Mouse (Mus musculus): ENCODE measurements around the gene Capza2. TPM values are rescaled to one million over a fixed set of nuclear protein-coding genes. Genes with fewer than 3 reads are reported as not detected.

The Capza2 gene
- polyA plus RNA-seq (2012; rRNA removed) = 1.3 and 2.8 TPM in 2 replicates

DNA sequence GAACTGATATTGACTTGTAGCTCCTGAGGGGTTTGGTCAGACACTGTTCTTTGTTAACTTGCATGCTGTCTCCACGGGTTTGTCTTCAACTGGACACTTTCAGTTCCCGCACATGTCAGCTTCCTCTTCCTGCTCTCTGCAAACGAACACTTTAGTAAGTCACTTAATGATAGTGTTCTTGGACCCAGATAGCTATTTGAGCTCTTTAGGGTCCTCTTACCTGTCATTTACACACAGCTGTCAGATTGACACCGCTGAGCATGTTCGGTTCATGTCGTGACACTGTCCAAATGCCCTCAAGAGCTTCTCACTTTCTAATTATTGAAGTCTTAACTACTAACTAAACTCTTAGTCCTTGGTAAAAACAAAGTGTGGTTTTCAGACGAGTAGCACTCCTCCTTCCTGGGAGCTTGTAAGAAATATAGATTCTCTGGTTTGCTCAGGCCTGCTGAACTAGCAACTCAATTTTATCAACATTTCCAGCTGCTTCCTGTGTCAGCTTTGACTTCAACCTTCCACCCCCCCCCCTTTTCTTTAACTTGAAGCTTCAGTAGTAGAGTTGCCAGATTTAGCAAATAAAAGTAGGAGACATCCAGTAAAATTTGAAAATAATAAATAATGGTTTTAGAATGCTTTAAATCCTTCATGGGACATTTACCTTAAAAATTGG lies at the start of gene Capza2:
Gene Capza2 (plus strand): TSS at position 620 of the 670 bp plus-strand sequence.
- Histone ChIP-seq H3K4me1 (ENCODE audit: control insufficient read depth, insufficient read depth, insufficient read length, low read length) (peaks cover 18% of the 10 kb centered on the region), H3K4me3 (ENCODE audit: low read depth, low read length) (peak within 1 kb of the TSS; percentile 93), H3K36me3 (ENCODE audit: control insufficient read depth, insufficient read depth, low read length) (0 out of 2 replicates have a peak, but pooled peaks cover under 1% of the 10 kb centered on the region), H3K27me3 (ENCODE audit: control insufficient read depth, insufficient read depth, low read length) (no peaks in the 10 kb centered on the region), H3K27ac (ENCODE audit: insufficient read depth, low read depth, low read length) (peak within 1 kb of the TSS; percentile 44)
- WGBS = 61% methylated on average over 7 of the region's 7 CpGs
- TF ChIP-seq POLR2A (IDR thresholded peaks at IDR 0.05; ENCODE audit: low read depth, low read length) = no peak
- TF ChIP-seq CTCF (IDR thresholded peaks at IDR 0.05; ENCODE audit: extremely low read depth, insufficient read length, insufficient replicate concordance, low read depth, low read length) = no peak

DNA sequence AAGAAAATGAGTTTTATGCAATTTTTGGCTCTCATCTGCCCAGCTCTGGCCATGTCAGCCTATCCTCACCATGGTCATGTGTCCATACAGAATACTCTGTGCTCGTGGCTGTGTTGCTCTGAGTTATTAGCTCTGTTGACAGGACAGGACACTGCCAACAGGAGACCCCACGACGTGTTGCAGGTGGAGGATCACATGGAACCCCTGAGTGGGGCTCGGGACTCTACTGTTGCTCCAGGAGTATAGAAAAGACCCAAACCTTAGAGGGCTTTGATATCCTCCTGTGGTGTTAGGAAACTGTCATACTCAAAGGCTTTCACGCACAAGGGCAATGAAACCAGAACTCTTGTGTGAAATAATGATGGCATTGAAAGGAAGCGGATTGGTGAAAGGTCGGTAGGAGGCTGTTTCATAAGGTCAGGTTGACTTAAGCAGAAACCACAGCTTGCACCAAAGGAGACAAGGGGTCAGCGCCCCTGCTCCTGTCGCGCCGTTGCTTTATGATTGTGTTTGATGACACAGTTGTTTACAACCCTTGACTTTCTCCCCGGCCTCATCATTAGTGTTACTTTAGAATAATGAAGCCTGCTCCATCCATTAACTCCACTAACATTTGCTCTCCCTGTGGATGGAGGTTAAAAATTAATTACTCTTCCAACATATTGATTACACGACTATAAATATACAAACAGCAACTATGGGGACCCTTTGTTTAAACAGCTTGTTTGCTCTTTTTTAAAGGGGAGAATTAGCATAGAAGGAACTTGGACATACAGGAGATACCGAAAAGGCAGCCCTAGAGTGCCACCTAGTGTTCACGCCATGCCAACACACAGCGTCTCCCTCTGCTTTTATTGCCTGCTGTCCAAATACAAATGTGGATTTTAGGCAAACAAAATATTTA lies 46.7 kb upstream of the Capza2 start:
- Histone ChIP-seq H3K4me1 (ENCODE audit: control insufficient read depth, insufficient read depth, insufficient read length, low read length) (peaks cover 3% of the 10 kb centered on the region; the same call in 1 of the 2 replicates), H3K27ac (ENCODE audit: insufficient read depth, low read depth, low read length) (no peak overlapping the region), H3K27me3 (ENCODE audit: control insufficient read depth, insufficient read depth, low read length) (no peaks in the 10 kb centered on the region), H3K4me3 (ENCODE audit: low read depth, low read length) (no peak overlapping the region), H3K36me3 (ENCODE audit: control insufficient read depth, insufficient read depth, low read length) (no peaks in the 10 kb centered on the region)
- TF ChIP-seq POLR2A (IDR thresholded peaks at IDR 0.05; ENCODE audit: low read depth, low read length) (no peak), CTCF (IDR thresholded peaks at IDR 0.05; ENCODE audit: extremely low read depth, insufficient read length, insufficient replicate concordance, low read depth, low read length) (peak; percentile 86; the same call in 1 of the 2 replicates)
- 23% methylated on average over 16 of the region's 16 CpGs for WGBS

DNA sequence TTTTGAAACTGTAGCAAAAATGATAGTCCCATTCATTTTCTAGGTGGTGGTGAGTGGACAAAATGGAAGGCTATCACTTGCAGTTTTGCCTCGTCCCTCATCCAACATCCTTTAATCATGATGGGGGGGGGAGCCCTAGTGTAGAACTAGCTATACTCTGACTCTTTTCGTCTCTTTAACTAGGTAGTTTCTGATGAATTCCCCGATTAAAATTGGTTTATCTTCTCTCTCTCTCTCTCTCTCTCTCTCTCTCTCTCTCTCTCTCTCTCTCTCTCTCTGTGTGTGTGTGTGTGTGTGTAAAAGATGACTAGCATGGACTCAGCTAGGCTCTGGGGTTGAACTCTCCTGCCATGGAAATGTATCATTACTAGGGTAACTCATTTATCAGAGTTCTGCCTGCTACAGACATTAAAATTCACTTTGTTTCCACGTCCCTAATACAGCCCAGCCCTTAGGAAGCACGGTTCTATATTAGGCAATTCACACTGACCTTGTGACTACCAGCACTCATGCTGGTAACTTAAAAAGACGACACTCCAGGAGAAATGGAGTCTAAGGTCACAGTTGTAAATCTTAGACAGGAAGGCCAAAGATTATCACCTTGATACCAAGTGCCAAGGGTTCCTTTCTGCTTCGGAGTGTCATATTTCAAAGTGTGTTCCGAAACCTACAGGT lies 45.9 kb upstream of the Capza2 start:
- WGBS = 22% methylated on average over 8 of the region's 8 CpGs

DNA sequence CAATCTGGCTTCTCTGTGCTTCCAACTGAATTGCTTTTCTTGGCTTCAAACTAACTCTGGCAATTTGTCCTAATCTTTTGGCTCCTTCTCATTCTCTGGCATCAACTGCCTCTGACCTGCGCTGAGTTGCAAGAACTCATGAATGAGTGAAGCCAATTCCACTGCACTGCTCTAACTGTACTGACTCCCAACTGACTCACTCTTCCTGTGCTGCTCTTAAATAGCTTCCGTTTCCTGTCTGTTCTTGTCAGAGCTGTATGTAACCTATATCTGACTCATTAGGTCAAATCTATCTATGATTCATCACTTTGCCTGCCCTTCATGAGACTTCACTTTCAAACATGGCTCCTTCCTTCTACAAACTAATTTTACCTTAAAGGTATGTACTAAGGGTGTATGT lies 42.1 kb upstream of the Capza2 start:
- Histone ChIP-seq H3K4me1 (ENCODE audit: control insufficient read depth, insufficient read depth, insufficient read length, low read length) (peaks cover 6% of the 10 kb centered on the region; the same call in 1 of the 2 replicates), H3K4me3 (ENCODE audit: low read depth, low read length) (no peak overlapping the region), H3K36me3 (ENCODE audit: control insufficient read depth, insufficient read depth, low read length) (no peaks in the 10 kb centered on the region), H3K27ac (ENCODE audit: insufficient read depth, low read depth, low read length) (no peak overlapping the region), H3K27me3 (ENCODE audit: control insufficient read depth, insufficient read depth, low read length) (no peaks in the 10 kb centered on the region)
- WGBS = 86% methylated on average over 2 of the region's 2 CpGs
- no peak for TF ChIP-seq CTCF (IDR thresholded peaks at IDR 0.05; ENCODE audit: extremely low read depth, insufficient read length, insufficient replicate concordance, low read depth, low read length)
- TF ChIP-seq POLR2A (IDR thresholded peaks at IDR 0.05; ENCODE audit: low read depth, low read length) = no peak

More for the DNA sequence above, 45.9 kb upstream of the Capza2 start:
- no peaks in the 10 kb centered on the region for H3K36me3 ChIP-seq (ENCODE audit: control insufficient read depth, insufficient read depth, low read length)
- H3K27ac ChIP-seq (ENCODE audit: insufficient read depth, low read depth, low read length) = no peak overlapping the region
- no peak overlapping the region for H3K4me3 ChIP-seq (ENCODE audit: low read depth, low read length)
- H3K27me3 ChIP-seq (ENCODE audit: control insufficient read depth, insufficient read depth, low read length) = no peaks in the 10 kb centered on the region
- no peak for TF ChIP-seq CTCF (IDR thresholded peaks at IDR 0.05; ENCODE audit: extremely low read depth, insufficient read length, insufficient replicate concordance, low read depth, low read length)
- TF ChIP-seq POLR2A (IDR thresholded peaks at IDR 0.05; ENCODE audit: low read depth, low read length) = no peak
- peaks cover 3% of the 10 kb centered on the region; the same call in 1 of the 2 replicates for H3K4me1 ChIP-seq (ENCODE audit: control insufficient read depth, insufficient read depth, insufficient read length, low read length)

DNA sequence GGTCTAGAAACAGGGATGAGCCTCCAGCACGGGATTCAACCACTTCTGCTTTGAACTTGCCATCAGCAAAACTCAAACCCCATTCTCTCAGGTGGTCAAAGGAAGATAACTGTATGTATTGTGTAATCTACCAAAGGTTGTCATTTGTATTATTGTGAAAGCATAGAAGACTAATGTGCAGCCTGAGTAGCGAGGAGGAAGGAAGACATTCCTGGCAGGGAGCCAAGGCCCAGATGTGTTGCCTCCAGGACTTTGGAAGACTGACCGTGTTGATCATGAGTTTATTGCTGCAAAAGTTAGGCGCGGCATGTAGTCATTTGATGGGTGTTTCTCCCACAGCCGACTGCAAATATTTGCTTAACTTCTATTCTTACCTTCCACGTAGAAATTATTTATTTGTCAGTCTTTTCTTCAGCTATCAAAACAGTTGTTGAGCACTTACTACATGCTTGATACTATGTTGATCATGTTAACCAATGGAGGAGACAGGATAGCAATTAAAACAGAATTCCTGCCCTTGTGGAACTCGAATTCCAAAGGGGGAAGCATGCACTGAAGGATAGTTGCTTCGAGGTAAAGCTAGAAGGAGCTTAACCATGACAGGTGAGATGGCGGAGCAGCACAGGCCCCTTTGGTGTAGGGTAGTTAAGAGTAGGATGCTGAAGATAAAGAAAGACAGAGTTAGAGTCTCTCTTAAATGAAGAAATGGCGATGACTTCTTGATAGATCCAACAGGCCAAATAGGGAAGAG lies 40.1 kb upstream of the Capza2 start:
- no peaks in the 10 kb centered on the region for H3K36me3 ChIP-seq (ENCODE audit: control insufficient read depth, insufficient read depth, low read length)
- H3K27ac ChIP-seq (ENCODE audit: insufficient read depth, low read depth, low read length) = peak overlapping the region; percentile 74
- no peaks in the 10 kb centered on the region for H3K27me3 ChIP-seq (ENCODE audit: control insufficient read depth, insufficient read depth, low read length)
- no peak for TF ChIP-seq POLR2A (IDR thresholded peaks at IDR 0.05; ENCODE audit: low read depth, low read length)
- no peak for TF ChIP-seq CTCF (IDR thresholded peaks at IDR 0.05; ENCODE audit: extremely low read depth, insufficient read length, insufficient replicate concordance, low read depth, low read length)
- no peak overlapping the region for H3K4me3 ChIP-seq (ENCODE audit: low read depth, low read length)
- peaks cover 4% of the 10 kb centered on the region; the same call in 1 of the 2 replicates for H3K4me1 ChIP-seq (ENCODE audit: control insufficient read depth, insufficient read depth, insufficient read length, low read length)
- 29% methylated on average over 11 of the region's 11 CpGs for WGBS

DNA sequence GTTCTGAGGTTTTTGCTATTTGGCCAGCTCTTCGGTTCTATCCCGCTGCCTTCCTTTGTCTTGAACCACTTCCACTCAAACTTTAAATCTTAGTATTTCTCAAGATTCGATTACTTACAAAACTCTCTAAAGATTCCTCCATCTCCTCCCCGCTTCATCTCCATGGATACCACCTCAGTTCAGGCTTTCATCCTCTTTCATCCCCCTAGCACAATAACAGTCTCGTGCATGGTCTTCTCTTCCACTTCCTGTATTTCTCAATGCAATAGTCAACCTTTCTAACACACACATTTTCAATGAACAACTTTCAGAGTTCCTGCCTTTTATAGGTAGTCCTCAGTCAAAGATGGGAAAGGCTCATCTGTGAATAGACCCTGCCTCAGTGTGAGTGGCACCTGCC lies 36.7 kb upstream of the Capza2 start:
- Histone ChIP-seq H3K36me3 (ENCODE audit: control insufficient read depth, insufficient read depth, low read length) (no peaks in the 10 kb centered on the region), H3K4me1 (ENCODE audit: control insufficient read depth, insufficient read depth, insufficient read length, low read length) (peaks cover 2% of the 10 kb centered on the region; the same call in 1 of the 2 replicates), H3K27ac (ENCODE audit: insufficient read depth, low read depth, low read length) (no peak overlapping the region), H3K27me3 (ENCODE audit: control insufficient read depth, insufficient read depth, low read length) (no peaks in the 10 kb centered on the region), H3K4me3 (ENCODE audit: low read depth, low read length) (no peak overlapping the region)
- TF ChIP-seq POLR2A (IDR thresholded peaks at IDR 0.05; ENCODE audit: low read depth, low read length) = no peak
- no peak for TF ChIP-seq CTCF (IDR thresholded peaks at IDR 0.05; ENCODE audit: extremely low read depth, insufficient read length, insufficient replicate concordance, low read depth, low read length)
- WGBS = 89% methylated on average over 5 of the region's 5 CpGs
